Mouse (Mus musculus): ENCODE measurements around the gene Dnase1l3.

Gene Dnase1l3

DNA sequence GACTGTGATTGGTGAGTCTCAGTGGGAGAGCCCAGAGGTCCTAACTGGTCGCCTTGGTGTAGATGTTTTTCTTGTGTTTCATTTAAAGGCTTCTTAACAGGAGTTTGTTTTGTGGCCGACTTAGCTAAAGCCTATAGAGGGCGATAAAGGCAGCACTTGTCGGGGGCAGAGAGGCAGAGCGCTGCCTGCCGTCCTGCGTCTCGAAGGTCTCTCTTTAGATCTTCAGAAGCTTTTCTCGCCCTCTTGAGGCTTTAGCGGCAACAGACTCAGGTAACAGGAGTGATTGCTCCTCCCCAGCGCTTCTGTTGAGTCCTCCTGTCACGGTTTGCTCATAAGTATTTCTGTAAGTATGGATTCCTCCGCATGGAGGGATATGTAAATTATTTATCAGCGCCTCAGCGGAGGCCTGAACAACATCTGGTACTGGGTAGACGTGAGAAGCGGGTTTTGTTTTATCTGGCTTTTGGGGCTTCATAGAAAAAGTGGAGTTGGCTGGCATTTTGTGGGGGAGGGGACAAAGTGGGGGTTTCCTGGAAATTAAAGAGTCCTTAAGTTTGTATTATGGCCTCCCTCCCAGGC lies 57.2 kb downstream of the Dnase1l3 start:
- DNase-seq (ENCODE audit: low spot score) = no peak

DNA sequence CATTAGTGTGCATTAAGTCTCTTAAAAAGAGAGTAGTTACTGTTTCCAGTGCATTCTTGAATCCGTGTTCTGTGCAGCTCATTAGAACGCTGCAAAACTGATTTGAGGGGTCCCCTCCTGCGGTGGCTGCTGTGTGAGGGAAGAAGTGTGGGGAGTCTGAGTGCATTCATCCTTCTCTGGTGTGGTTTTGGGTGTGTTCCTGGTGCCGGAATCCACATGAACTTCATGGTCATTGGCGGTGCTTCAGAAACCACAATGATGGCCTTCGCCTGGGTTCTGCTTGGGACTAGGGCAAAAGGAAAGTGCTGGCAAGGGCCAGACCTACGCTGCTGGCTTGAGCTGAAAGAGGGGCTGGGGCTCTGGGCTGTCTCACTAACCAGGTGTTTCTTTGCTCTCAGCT lies 60.2 kb downstream of the Dnase1l3 start:
- no peak for DNase-seq (ENCODE audit: low spot score)

DNA sequence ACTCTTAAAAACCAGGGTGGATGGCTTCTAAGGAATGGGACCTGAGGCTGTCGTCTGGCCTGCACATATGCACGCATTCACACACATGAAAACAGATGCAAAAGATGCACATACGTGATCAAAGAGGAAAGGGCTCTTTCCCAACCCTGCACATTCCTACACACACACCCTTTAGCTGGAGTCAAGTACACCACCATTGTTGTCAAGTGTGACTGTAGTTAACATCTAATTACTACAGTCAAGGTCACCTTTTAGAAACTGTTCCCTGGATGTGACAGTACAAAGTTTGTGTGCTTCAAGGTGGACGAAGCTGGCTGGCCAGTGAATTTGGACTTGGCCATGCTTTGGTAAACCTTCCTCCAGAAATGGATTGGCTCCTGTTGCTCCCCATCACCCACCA lies 62.2 kb downstream of the Dnase1l3 start:
- DNase-seq (ENCODE audit: low spot score) = no peak

DNA sequence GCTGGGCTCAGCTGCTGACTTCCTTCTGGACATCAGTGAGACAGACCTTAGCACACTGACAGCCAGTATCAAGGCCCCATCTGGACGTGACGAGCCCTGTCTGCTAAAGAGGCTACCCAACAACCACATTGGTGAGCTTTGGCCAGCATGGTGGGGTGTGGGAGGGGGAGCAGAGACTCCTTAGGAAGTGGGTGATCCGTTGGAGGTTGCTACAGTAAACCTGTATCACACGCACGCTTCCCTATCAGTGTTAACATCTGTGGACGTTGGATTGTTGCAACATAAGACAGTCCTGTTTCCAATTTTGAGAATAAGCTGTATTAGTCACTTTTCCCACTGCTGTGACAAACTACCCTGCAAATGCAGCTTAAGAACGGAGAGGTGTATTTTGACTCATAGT lies 65.3 kb downstream of the Dnase1l3 start:
- DNase-seq (ENCODE audit: low spot score) = no peak

DNA sequence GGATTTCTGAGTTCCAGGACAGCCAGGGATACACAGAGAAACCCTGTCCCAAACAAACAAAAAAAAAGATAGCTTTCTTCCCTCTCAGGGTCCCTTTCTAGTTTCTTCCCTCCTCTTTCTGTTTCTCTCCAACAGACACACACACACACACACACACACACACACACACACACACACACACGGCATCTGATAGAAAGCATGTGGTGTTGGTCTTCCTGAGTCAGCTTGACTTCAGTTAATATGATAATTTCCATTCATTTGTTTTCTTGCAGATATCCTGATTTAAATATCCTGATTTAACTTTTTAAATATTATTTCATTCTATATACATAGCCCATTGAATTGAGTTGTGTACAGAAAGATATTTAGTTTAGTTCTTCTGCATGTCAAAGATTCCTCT lies 66.0 kb downstream of the Dnase1l3 start:
- no peak for DNase-seq (ENCODE audit: low spot score)

DNA sequence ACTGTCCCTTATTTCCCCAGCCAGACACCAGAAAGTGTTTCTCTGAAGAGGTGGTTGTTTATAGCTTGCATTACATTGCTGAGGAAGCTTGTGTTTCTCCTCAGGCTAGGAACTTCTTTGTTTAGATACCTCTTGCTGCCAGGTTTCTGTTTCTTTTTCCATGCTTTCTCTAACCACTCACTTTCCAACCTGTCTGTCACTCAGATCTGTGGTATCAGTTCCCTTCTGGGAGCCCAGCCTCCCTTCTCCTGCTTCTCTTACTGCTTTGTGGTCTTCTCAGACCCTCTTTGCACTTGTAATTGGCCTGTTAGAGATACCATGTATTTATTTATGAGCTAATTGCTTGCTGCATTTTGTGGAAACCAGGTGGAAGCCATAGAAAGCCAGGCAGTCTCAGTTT lies 70.7 kb downstream of the Dnase1l3 start:
- DNase-seq (ENCODE audit: low spot score) = no peak

DNA sequence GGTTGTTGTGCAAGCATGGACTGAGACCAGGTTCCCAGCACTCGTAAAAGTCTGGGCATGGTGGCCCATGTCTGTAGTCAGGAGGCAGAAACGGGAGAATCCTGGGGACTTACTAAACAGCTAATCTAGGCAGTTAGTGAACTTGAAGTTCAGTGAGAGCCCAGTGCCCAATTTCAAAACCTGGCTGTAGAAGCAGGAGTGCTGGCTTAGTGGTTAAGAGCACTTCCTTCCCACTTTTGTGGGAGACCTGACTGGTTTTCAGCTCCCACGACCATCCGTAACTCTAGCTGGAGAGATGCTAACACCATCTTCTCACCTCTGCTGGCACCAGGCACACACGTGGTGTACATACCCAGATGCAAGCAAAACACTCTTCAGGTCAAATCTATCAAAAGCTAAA lies 72.9 kb downstream of the Dnase1l3 start:
- no peak for DNase-seq (ENCODE audit: low spot score)

DNA sequence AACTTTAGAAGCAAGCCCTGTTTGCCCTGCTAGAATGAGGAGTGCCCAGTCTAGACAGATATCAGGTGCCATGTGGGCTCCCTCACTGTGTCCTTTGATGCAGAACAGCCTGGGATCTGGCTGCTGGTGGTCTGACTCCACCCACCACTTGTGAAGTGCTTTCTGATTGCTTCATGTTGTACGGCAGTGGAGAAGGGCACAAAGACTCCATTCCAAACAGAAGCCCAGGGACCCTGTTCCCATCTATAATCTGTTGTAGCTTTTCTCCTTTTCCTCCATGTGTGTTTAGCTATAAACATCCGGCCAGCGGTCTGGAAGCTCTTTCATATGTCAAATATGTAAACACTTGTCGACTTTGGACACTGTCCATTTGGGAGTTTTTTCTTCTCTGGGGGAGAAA lies 74.5 kb downstream of the Dnase1l3 start:
- no peak for DNase-seq (ENCODE audit: low spot score)

DNA sequence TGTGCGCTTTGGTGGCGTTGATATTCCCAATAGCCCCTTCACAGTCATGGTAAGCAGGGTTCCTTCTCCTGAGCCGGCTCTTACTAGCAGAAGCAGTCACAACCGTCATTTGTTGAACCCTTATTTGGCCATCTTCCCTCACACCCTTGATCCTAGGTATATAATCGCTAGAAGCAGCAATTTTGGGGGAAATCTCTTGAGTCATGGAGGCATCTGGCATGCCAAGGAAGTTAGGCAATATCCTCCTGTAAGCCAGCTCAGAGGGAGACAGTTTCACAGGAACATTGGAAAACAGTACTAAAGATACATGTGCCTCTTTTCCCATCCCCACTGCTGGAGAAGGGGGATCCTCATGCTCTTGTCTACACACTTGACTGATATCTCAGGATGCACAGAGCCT lies 75.1 kb downstream of the Dnase1l3 start:
- no peak for DNase-seq (ENCODE audit: low spot score)

DNA sequence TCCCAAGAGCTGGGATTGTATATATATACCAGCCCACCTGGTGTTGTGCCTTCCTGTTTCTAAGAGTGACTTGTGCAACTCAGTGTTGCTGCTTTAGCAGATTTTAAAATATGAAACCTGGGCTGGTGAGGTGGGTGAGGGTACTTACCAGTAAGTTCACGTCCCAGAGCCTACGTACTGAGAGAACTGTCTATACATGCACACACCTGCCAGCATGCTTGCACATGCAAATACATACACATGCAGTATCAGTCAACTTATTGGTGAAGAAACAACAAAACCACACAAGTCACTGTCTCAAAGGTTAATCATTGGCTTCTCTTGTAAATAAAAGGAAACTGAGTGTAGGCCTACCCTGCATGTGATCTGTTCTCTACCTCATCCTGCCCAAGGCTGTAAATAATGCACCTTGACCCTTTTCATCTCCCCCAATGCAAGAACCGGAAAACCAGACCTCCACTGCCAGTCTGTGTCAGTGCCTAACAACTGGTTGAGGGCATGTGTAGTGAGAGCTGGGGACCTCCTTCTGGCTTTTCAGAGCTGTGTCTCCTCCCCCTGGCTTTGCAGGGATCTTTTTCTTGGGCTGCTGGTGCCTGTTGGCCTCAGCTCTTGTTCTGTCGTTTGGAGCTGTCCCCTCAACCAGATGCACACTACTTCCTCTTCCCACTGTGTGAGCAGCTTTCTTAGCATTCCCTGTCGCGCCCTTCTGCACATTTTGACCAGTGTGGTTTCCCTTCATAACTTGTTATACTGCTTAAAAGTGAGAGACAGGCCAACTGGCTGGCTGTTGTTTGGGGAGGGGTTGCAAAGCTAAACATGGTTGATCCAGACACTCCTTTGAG lies 76.0 kb downstream of the Dnase1l3 start:
- no peak for DNase-seq (ENCODE audit: low spot score)

All from urinary bladder, postnatal 14 days (tissue).